Mouse (Mus musculus): ENCODE data around the gene Gm44511. TPM values are rescaled to one million over a fixed set of nuclear protein-coding genes. Genes with fewer than 3 reads are reported as not detected.

Gene Gm44511
- polyA plus RNA-seq, 1 experiment from 2014 or later: not detected

Other genes with a start within 250 kb of the Gm44511 start
- not detected in 2 replicates for gene A2ml1, start 244.7 kb downstream of the Gm44511 start, polyA plus RNA-seq (2016; fragmentation: Nextera tagmentation; extraction: Ambion mirVana)
- not detected in 2 replicates for gene Klrb1a, start 202.8 kb downstream of the Gm44511 start, polyA plus RNA-seq (2016; fragmentation: Nextera tagmentation; extraction: Ambion mirVana)
- not detected in 2 replicates for gene Clec2h, start 163.9 kb downstream of the Gm44511 start, polyA plus RNA-seq (2016; fragmentation: Nextera tagmentation; extraction: Ambion mirVana)
- not detected in 2 replicates for gene Klrb1, start 103.3 kb downstream of the Gm44511 start, polyA plus RNA-seq (2016; fragmentation: Nextera tagmentation; extraction: Ambion mirVana)
- not detected in 2 replicates for gene Klrb1c, start 37.1 kb downstream of the Gm44511 start, polyA plus RNA-seq (2016; fragmentation: Nextera tagmentation; extraction: Ambion mirVana)
- not detected in 2 replicates for gene Klrb1b, start within 50 bp of the Gm44511 start, polyA plus RNA-seq (2016; fragmentation: Nextera tagmentation; extraction: Ambion mirVana)
- gene Clec2i, start 61.3 kb upstream of the Gm44511 start, polyA plus RNA-seq (2016; fragmentation: Nextera tagmentation; extraction: Ambion mirVana): not detected in 2 replicates
- gene BC035044, start 64.8 kb upstream of the Gm44511 start, polyA plus RNA-seq (2016; fragmentation: Nextera tagmentation; extraction: Ambion mirVana): 0.51 and 0.70 TPM in 2 replicates
- not detected in 2 replicates for gene Clec2g, start 108.1 kb upstream of the Gm44511 start, polyA plus RNA-seq (2016; fragmentation: Nextera tagmentation; extraction: Ambion mirVana)
- 0.13 TPM in 1 of 2 replicates, not detected in the other for gene Klrb1f, start 219.6 kb upstream of the Gm44511 start, polyA plus RNA-seq (2016; fragmentation: Nextera tagmentation; extraction: Ambion mirVana)

All from limb, embryonic 12.5 days (tissue).